Mouse (Mus musculus) regulatory T cell (primary cell): ENCODE results near the gene Tssc4.

Source experiments
- in situ Hi-C: fragments of 300-600 bp; cut with MboI, MseI; formaldehyde crosslinking; loops from one replicate; pipeline ENCODE4 v1.15.1; 2025; ENCODE audit warnings: high pct_unique_total_duplicates

Tssc4 gene

DNA sequence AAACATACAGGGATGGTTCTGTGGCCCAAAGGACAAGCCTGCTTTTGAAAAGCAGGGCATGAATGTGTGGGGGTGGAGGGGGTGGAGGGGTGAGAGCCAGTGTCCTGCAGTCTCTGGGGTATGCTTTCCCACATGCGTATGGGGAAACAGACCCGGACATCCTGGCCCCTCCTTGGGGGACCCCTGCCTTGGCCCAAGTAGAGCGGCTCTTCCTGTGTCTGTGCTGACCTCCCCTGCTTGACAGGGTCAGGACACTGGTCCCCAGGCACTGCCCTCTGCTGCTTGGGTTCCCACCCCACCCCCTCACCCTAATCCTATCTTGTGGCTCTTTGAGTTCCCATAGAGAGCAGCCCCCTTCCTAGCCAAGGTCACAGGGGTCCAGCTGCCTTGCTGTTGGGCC lies 40.6 kb downstream of the Tssc4 start:
- in situ Hi-C loops, result no loop called here

DNA sequence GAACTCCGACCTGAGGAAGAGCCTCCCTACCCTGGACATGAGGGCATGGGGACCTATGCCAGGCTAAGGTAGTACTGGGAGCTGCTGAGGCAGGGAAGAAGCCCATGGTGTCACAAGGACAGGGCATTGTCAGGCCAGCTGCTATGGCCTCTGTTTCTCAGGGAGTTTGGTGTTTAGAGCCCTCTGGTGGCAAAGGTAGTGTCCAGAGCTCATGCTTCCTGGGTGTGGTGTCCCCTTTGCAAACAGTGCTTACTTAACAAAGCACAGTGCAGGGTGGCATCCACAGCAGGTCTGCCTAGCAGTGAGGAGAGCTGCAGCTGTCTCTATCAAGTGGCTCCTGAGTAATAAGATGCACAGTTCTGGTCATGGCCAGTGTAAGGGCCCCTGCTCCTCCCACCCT lies 41.8 kb downstream of the Tssc4 start:
- in situ Hi-C loops, result no loop called here

DNA sequence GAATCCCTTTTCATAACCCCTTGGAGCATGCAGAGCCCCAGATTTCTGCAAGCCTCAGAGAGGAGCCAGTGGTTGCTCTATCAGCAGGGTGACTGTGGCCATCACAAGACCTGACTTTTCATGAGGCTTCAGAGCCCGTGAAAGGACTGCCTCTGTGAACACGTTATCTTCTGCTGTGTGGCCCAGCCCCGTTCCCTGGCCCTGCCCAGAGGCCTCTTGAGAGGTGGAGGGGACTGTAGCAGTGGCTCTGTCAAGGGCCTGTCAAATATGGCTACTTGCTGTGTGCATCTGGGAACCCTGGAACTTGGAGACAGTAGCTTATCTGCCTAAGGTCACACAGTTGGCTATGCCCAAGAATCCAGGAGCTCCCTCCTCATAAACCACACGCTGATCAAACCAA lies 42.7 kb downstream of the Tssc4 start:
- in situ Hi-C loops, result no loop called here

DNA sequence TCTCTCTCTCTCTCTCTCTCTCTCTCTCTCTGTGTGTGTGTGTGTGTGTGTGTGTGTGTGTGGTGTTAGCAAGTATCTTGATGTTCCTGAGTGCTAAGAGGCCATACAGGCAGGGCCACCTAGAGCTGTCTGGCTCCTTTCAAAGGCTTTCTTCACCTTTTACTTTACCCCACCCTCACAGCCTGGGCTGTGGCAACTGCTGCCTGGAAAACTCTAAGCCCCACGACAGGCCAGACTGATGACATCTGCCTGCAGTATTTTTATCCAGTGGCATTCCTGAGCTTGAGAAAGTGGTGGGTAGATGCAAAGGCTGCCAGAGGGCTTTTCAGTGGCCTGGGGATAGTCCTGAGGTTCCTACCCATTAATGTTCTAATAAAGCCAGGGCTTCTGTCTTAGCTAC lies 43.3 kb downstream of the Tssc4 start:
- in situ Hi-C loops, result no loop called here

DNA sequence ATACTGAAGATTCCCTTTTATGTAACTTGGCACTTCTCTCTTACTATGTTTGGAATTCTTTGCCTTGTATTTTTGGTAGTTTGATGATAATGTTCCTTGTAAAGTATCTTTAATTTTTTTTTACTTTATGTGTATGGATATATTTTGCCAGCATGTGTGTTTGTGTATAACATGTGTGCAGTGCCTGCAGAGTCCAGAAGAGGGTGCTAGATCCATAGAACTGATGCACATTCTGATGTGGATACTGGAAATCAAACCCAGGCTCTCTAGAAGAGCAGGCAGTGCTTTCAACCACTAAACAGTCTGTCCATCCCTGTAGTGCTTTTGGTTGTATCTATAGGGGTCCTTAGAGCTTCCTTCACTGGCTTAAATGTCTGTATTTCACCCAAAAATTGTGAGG lies 45.7 kb downstream of the Tssc4 start:
- in situ Hi-C loops, result no loop called here

DNA sequence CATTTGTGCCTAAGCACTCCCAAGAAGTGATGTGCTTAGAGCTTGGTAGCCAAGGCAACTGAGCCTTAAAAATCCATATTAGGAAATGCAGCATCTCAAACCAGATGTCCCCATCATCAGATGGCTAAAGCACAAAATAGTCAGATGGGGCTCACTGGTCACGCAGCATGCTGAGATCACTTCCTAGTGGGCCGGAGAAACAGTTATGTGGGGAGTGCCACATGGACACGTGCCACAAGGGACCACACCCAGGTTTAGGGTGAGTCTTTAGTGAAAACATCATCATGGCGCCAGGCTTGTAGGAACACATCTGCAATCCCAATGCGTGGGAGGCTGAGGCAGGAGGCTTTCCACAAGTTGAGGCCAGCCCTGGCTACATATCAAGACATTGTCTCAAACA lies 47.5 kb downstream of the Tssc4 start:
- in situ Hi-C loops, result no loop called here

DNA sequence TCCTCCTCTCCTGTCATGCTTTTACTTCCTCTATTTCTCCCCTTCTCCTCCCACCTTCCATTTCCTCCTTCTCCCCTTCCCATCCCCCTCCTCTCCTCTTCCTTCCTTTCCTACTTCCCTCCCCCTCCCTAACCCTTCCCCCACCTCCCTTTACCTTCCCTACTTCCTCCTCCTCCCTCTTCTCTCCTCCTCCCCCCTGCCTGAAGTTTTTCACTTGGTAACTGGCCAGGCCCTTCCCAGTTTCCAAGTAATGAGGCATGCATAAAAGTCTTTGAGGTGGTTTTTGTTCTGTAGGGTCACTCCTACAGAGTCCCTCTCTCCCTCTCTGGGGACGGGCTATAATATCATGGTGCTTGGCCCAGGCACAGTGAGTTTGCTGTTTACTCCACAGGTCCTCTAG lies 50.4 kb downstream of the Tssc4 start:
- in situ Hi-C loops, result no loop called here

DNA sequence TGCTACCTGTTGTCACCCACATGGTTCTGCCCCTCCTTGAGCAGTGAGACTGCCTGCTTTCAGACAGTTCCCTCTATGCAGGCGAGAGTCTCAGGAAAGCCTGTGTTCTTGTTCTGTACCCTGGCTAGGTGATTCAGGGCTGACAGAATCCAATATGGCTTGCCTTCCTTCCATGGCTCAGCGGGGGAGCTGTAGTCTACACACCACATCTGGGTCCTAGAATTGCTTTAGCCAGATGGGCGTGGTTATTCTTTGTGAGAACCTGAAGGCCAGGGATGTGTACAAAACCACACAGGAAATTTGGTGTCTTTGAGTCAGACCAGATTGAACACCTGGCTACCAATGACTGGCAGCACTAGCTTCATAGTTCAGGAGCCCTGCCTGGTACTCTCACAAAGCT lies 50.8 kb downstream of the Tssc4 start:
- in situ Hi-C loops, result no loop called here
